ENCODE assay signal across 8 mouse cellular contexts in genomic region chr7:30859290-30859634, GRCm38 (mm10). TPM values are rescaled to one million over a fixed set of nuclear protein-coding genes. Genes with fewer than 3 reads are reported as not detected.
DNase-seq lines count a peak whose midpoint lies in the region; ATAC-seq and TF ChIP-seq lines count a peak whose summit lies in the region.

No protein-coding gene starts in this region.

- peak; percentile 48 for DNase-seq in ovary, postnatal 10 days (ENCODE audit: low spot score)
- no peak for DNase-seq in ovary, adult 18-20 months (ENCODE audit: low spot score)
- DNase-seq in kidney, postnatal 0 days (ENCODE audit: low spot score) = peak; percentile 80
- DNase-seq in liver, embryonic 11.5 days (ENCODE audit: low spot score) = peak; percentile 62
- peak; percentile 67 for DNase-seq in neural tube, embryonic 10.5 days (ENCODE audit: extremely low spot score, low spot score)

- TF ChIP-seq CTCF in cortical plate, adult 2 months (IDR thresholded peaks at IDR 0.05; ENCODE audit: extremely low read depth, insufficient read depth, low read length) = peak; percentile 83
- peak; percentile 89 for TF ChIP-seq CTCF in kidney, postnatal 0 days (IDR thresholded peaks at IDR 0.05; ENCODE audit: low read depth)

- H3K27ac ChIP-seq in cortical plate, adult 2 months (ENCODE audit: insufficient read depth, low read length) = no peak overlapping the region
- no peak overlapping the region for H3K27ac ChIP-seq in kidney, postnatal 0 days
- H3K27ac ChIP-seq in liver, embryonic 11.5 days (ENCODE audit: low read depth, low read length) = no peak overlapping the region
- no peak overlapping the region for H3K27ac ChIP-seq in stomach, embryonic 16.5 days (ENCODE audit: low read length)

- H3K36me3 ChIP-seq in kidney, postnatal 0 days (ENCODE audit: insufficient read depth, low read length) = no peaks in the 10 kb centered on the region
- H3K36me3 ChIP-seq in liver, embryonic 11.5 days (ENCODE audit: control insufficient read depth, insufficient read depth, low read length) = no peaks in the 10 kb centered on the region
- H3K36me3 ChIP-seq in stomach, embryonic 16.5 days (ENCODE audit: control insufficient read depth, insufficient read depth, low read length) = no peaks in the 10 kb centered on the region

- no peaks in the 10 kb centered on the region for H3K27me3 ChIP-seq in kidney, postnatal 0 days (ENCODE audit: insufficient read depth, low read length)
- H3K27me3 ChIP-seq in liver, embryonic 11.5 days (replicated peaks; ENCODE audit: control insufficient read depth, insufficient read depth, low read length) = no peaks in the 10 kb centered on the region
- no peaks in the 10 kb centered on the region for H3K27me3 ChIP-seq in stomach, embryonic 16.5 days (ENCODE audit: control insufficient read depth, insufficient read depth, low read length)

- no peak overlapping the region for H3K9ac ChIP-seq in kidney, postnatal 0 days (ENCODE audit: low read depth, low read length)
- no peak overlapping the region for H3K9ac ChIP-seq in liver, embryonic 11.5 days (ENCODE audit: low read depth, low read length)
- H3K9ac ChIP-seq in stomach, embryonic 16.5 days (ENCODE audit: low read length) = no peak overlapping the region

- no peak for TF ChIP-seq POLR2A in cortical plate, adult 2 months (IDR thresholded peaks at IDR 0.05; ENCODE audit: extremely low read depth, insufficient read depth, low read length)

- no peaks in the 10 kb centered on the region for H3K4me1 ChIP-seq in cortical plate, adult 2 months (ENCODE audit: control insufficient read depth, insufficient read depth, low read length)
- no peaks in the 10 kb centered on the region for H3K4me1 ChIP-seq in kidney, postnatal 0 days (replicated peaks; ENCODE audit: insufficient read depth, low read length)
- peaks cover 3% of the 10 kb centered on the region; the same call in 1 of the 2 replicates for H3K4me1 ChIP-seq in liver, embryonic 11.5 days (replicated peaks; ENCODE audit: control insufficient read depth, insufficient read depth, low read length)
- no peaks in the 10 kb centered on the region for H3K4me1 ChIP-seq in stomach, embryonic 16.5 days (ENCODE audit: control insufficient read depth, insufficient read depth, low read length)

- H3K4me2 ChIP-seq in kidney, postnatal 0 days (ENCODE audit: low read length) = no peak overlapping the region
- no peak overlapping the region for H3K4me2 ChIP-seq in liver, embryonic 11.5 days
- no peak overlapping the region for H3K4me2 ChIP-seq in stomach, embryonic 16.5 days (ENCODE audit: low read depth, low read length)

- peak; percentile 61 for ATAC-seq in granulocyte monocyte progenitor cell, adult 5-6 weeks (replicated peaks; ENCODE audit: poor library complexity, severe bottlenecking)
- ATAC-seq in kidney, postnatal 0 days (replicated peaks; ENCODE audit: low FRiP score, low read depth) = peak; percentile 20; the same call in 1 of the 2 replicates
- ATAC-seq in liver, embryonic 11.5 days (replicated peaks; ENCODE audit: low FRiP score) = no peak
- ATAC-seq in stomach, embryonic 16.5 days (ENCODE audit: insufficient read depth, low FRiP score) = peak; percentile 42; the same call in 1 of the 2 replicates

- no peak overlapping the region; the same call in 1 of the 2 replicates for H3K4me3 ChIP-seq in cortical plate, adult 2 months (ENCODE audit: insufficient read depth, low read length)
- H3K4me3 ChIP-seq in kidney, postnatal 0 days (replicated peaks; ENCODE audit: low read depth, low read length) = no peak overlapping the region
- H3K4me3 ChIP-seq in liver, embryonic 11.5 days (ENCODE audit: low read depth, low read length) = no peak overlapping the region
- H3K4me3 ChIP-seq in stomach, embryonic 16.5 days (replicated peaks; ENCODE audit: low read length) = no peak overlapping the region

- no peaks in the 10 kb centered on the region for H3K9me3 ChIP-seq in kidney, postnatal 0 days (replicated peaks; ENCODE audit: low read length)
- no peaks in the 10 kb centered on the region for H3K9me3 ChIP-seq in liver, embryonic 11.5 days (ENCODE audit: control insufficient read depth, low read length)
- no peaks in the 10 kb centered on the region for H3K9me3 ChIP-seq in stomach, embryonic 16.5 days (replicated peaks; ENCODE audit: control insufficient read depth, low read length)

RNA-seq across cellular contexts. Expression of gene Ffar1, which starts 2.1 kb away (rescaled TPM):
- polyA plus RNA-seq in cortical plate, adult 2 months (2012; rRNA removed) = 0.02 TPM in 1 of 2 replicates, not detected in the other
- not detected in 2 replicates for total RNA-seq in granulocyte monocyte progenitor cell, adult 5-6 weeks (2014; fragmentation: Nextera tagmentation)
- total RNA-seq in granulocyte monocyte progenitor cell, adult 5-6 weeks (2017) = not detected in 2 replicates
- polyA plus RNA-seq in kidney, postnatal 0 days (2015; fragmentation: Nextera tagmentation; extraction: Ambion mirVana) = 0.03 TPM in 1 of 2 replicates, not detected in the other
- polyA plus RNA-seq in liver, embryonic 11.5 days (2014; fragmentation: Nextera tagmentation; extraction: Ambion mirVana) = not detected in 2 replicates
- 0.17 TPM in 2 replicates for polyA plus RNA-seq in stomach, embryonic 16.5 days (2015; fragmentation: Nextera tagmentation; extraction: Ambion mirVana)

RNA-seq across cellular contexts. Expression of gene Ffar3, which starts 3.3 kb away (rescaled TPM):
- polyA plus RNA-seq in cortical plate, adult 2 months (2012; rRNA removed) = 0.13 TPM in 1 of 2 replicates, not detected in the other
- total RNA-seq in granulocyte monocyte progenitor cell, adult 5-6 weeks (2014; fragmentation: Nextera tagmentation) = not detected in 2 replicates
- total RNA-seq in granulocyte monocyte progenitor cell, adult 5-6 weeks (2017) = not detected in 2 replicates
- polyA plus RNA-seq in kidney, postnatal 0 days (2015; fragmentation: Nextera tagmentation; extraction: Ambion mirVana) = 0.20 TPM in 1 of 2 replicates, not detected in the other
- not detected in 2 replicates for polyA plus RNA-seq in liver, embryonic 11.5 days (2014; fragmentation: Nextera tagmentation; extraction: Ambion mirVana)
- 0.44 and 0.47 TPM in 2 replicates for polyA plus RNA-seq in stomach, embryonic 16.5 days (2015; fragmentation: Nextera tagmentation; extraction: Ambion mirVana)

RNA-seq across cellular contexts. Expression of gene Cd22, which starts 20.9 kb away (rescaled TPM):
- 0.15 and 0.83 TPM in 2 replicates for polyA plus RNA-seq in cortical plate, adult 2 months (2012; rRNA removed)
- total RNA-seq in granulocyte monocyte progenitor cell, adult 5-6 weeks (2014; fragmentation: Nextera tagmentation) = not detected in 2 replicates
- total RNA-seq in granulocyte monocyte progenitor cell, adult 5-6 weeks (2017) = not detected in 2 replicates
- polyA plus RNA-seq in kidney, postnatal 0 days (2015; fragmentation: Nextera tagmentation; extraction: Ambion mirVana) = 0.20 and 0.45 TPM in 2 replicates
- polyA plus RNA-seq in liver, embryonic 11.5 days (2014; fragmentation: Nextera tagmentation; extraction: Ambion mirVana) = 0.07 TPM in 1 of 2 replicates, not detected in the other
- polyA plus RNA-seq in stomach, embryonic 16.5 days (2015; fragmentation: Nextera tagmentation; extraction: Ambion mirVana) = 0.08 and 0.29 TPM in 2 replicates

RNA-seq across cellular contexts. Expression of gene Ffar2, which starts 35.7 kb away (rescaled TPM):
- polyA plus RNA-seq in cortical plate, adult 2 months (2012; rRNA removed) = 0.09 and 0.38 TPM in 2 replicates
- total RNA-seq in granulocyte monocyte progenitor cell, adult 5-6 weeks (2014; fragmentation: Nextera tagmentation) = 6.5 and 17.9 TPM in 2 replicates
- total RNA-seq in granulocyte monocyte progenitor cell, adult 5-6 weeks (2017) = 23.4 and 26.4 TPM in 2 replicates
- 0.06 and 0.16 TPM in 2 replicates for polyA plus RNA-seq in kidney, postnatal 0 days (2015; fragmentation: Nextera tagmentation; extraction: Ambion mirVana)
- polyA plus RNA-seq in liver, embryonic 11.5 days (2014; fragmentation: Nextera tagmentation; extraction: Ambion mirVana) = 0.36 and 0.47 TPM in 2 replicates
- polyA plus RNA-seq in stomach, embryonic 16.5 days (2015; fragmentation: Nextera tagmentation; extraction: Ambion mirVana) = 8.2 and 11.6 TPM in 2 replicates

RNA-seq across cellular contexts. Expression of gene Mag, which starts 55.4 kb away (rescaled TPM):
- polyA plus RNA-seq in cortical plate, adult 2 months (2012; rRNA removed) = 412 and 613 TPM in 2 replicates
- total RNA-seq in granulocyte monocyte progenitor cell, adult 5-6 weeks (2014; fragmentation: Nextera tagmentation) = 0.81 TPM in 1 of 2 replicates, not detected in the other
- 0.46 TPM in 1 of 2 replicates, not detected in the other for total RNA-seq in granulocyte monocyte progenitor cell, adult 5-6 weeks (2017)
- 0.79 and 0.91 TPM in 2 replicates for polyA plus RNA-seq in kidney, postnatal 0 days (2015; fragmentation: Nextera tagmentation; extraction: Ambion mirVana)
- 0.08 and 0.23 TPM in 2 replicates for polyA plus RNA-seq in liver, embryonic 11.5 days (2014; fragmentation: Nextera tagmentation; extraction: Ambion mirVana)
- polyA plus RNA-seq in stomach, embryonic 16.5 days (2015; fragmentation: Nextera tagmentation; extraction: Ambion mirVana) = 0.35 and 0.45 TPM in 2 replicates
